Mouse (Mus musculus) erythroblast, adult 5-6 weeks (primary cell): ENCODE measurements around the gene Acvr1b. TPM values are rescaled to one million over a fixed set of nuclear protein-coding genes. Genes with fewer than 3 reads are reported as not detected.
A peak's percentile ranks its signal among the peaks of the same experiment; 100 is the strongest.

Experiments
- ATAC-seq: replicated peaks from 2 replicates; pipeline ENCODE4 v1.8.0; 2016; ENCODE audit warnings: moderate number of reproducible peaks, mild to moderate bottlenecking, moderate TSS enrichment, inconsistent platforms; ENCODE audit not compliant: poor library complexity, low FRiP score, severe bottlenecking
- total RNA-seq, 2 experiments: library from RNA; stranded (forward) in 1 of 2; stranded (reverse) in 1 of 2; fragments of 150-400 nt in 1 of 2; fragments of 200-764, 138-1000 nt in 1 of 2; gene quantifications; 2 replicates each; pipeline versions ENCODE4 v1.2.3 to v1.2.4; 2015 to 2017; ENCODE audit warnings: low replicate concordance in 2 of 2

Acvr1b gene
- total RNA-seq, 2 experiments from 2014 or later, result 0.38 to 2.6 TPM

- no peak for ATAC-seq
These were observed 21.3 kb downstream of the Acvr1b start for GRCm38 (mm10) chr15:101194951-101195823.

GRCm38 (mm10) chr15:101196079-101196795, 22.4 kb downstream of the Acvr1b start:
- no peak for ATAC-seq

- ATAC-seq, result no peak
These were observed 23.1 kb downstream of the Acvr1b start for GRCm38 (mm10) chr15:101196961-101197360.

- ATAC-seq, result no peak
These were observed 23.8 kb downstream of the Acvr1b start for GRCm38 (mm10) chr15:101197497-101198179.

DNA sequence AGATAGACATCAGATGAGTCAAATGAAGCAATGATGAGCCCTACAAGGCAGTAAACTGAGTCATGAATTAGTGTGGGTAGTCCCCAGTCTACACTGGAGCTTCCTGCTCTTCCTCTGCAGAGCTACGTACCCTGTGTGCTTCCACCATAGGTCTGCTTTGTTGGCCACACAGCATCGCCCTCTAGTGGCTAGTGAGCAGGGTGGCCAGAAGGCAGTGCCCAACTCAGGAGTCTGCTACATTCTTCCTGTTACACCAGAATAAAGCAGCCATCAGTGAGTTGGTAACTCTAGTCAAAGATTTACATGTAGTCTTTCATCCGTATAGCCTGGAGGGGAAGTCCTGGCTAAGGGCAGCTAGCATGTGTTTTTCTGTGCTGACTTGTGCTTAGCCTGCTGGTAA, 24.4 kb downstream of the Acvr1b start:
- peak; percentile 62; the same call in 1 of the 2 replicates for ATAC-seq

DNA sequence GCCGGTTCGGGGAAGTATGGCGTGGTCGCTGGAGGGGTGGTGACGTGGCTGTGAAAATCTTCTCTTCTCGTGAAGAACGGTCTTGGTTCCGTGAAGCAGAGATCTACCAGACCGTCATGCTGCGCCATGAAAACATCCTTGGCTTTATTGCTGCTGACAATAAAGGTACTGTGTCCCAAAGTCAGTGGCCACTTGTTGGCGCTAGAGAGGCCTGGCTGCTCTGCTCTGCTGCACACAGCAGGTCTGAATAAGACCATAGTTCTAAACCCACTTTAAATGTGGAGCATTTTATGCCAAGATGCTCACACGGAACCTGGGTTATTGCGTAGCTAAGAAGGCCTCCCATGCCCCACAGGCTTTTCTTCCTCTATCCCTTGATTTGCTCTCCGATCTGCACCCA, 25.0 kb downstream of the Acvr1b start:
- no peak for ATAC-seq

- ATAC-seq, result no peak
These were observed 27.0 kb downstream of the Acvr1b start for GRCm38 (mm10) chr15:101200777-101201295.

- ATAC-seq, result no peak
These were observed 27.5 kb downstream of the Acvr1b start for GRCm38 (mm10) chr15:101201414-101201813.

GRCm38 (mm10) chr15:101203673-101204072, 29.8 kb downstream of the Acvr1b start:
- no peak for ATAC-seq

DNA sequence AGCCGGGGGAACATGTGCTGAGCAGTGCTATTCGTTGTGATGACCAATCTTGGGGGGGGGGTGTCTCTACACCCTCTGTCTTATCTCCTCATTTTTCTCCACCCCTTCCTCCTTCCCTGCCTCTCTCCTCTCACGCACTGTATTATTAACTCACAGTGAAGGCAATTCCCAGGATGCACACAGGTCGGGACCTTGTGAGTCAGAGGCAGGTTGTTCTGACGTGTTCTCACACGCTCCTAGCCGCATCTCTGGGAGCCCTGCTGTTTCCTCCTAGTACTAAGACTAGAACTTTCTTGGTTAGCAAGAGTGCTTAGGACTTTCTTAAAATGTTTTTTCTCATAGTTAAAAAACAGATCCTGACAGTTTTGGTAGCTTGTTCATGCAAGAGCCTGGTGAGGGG, 30.9 kb downstream of the Acvr1b start:
- ATAC-seq, result no peak

DNA sequence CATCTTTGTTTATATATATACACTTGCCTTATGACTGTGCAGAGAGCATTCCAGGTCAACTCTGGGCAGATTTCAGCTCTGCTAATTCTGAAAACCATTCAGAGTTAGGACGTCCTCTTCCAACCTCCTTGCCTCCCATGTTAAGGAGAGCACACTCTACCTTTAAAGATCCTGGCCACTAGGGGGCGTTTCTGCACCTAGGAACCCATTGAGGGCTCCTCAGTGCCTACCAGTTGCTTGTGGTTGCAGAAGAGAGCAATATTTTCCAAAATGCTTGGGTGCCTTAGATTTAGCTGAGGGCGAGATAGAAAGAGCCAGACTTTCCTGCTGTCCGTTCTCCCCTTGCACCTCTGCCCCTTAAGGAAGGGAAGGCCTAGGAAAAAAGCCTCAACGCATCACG, 36.4 kb downstream of the Acvr1b start:
- ATAC-seq, result 0 out of 2 replicates have a peak, but pooled peaks have one; percentile 66

GRCm38 (mm10) chr15:101210998-101211613, 37.2 kb downstream of the Acvr1b start:
- ATAC-seq, result 0 out of 2 replicates have a peak, but pooled peaks have one; percentile 42

DNA sequence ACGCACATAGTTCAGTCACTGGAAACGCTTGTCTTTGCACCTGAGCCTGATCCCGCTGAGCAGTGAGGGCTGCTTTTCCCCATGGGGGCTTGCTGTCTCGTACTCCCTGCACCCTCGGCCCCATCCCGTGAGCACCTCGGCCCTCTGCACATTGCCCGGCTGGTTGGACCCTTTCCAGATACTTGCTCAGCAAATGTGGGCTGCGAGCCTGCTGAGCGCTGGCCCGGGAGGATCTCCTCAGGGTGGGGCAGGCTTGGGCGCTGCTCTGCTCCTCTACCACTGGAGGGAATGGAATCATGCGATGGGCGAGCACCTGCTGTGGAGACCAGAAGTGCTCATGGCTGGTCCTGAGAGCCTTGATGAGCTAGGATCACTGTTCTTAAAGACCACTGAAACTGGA, 38.6 kb downstream of the Acvr1b start:
- no peak for ATAC-seq

DNA sequence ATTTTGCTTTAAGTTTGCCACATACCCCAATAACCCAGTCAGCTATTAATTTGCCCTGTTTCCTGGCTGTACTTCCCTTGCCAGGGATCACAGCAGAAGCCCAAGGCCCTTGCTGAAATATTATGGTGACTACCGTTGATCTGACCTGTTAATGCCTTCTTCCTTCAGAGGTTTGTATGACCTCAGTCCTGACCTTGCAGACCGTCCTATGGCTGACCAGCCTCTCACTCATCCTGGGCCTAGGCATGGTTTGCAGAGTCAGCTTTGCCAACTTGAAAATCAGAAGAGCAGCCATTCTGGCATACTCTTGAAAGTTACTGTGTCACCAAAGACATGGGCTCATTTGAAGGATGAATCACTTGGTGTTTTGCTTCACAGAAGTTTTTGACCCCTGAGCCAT, 41.3 kb downstream of the Acvr1b start:
- no peak for ATAC-seq

DNA sequence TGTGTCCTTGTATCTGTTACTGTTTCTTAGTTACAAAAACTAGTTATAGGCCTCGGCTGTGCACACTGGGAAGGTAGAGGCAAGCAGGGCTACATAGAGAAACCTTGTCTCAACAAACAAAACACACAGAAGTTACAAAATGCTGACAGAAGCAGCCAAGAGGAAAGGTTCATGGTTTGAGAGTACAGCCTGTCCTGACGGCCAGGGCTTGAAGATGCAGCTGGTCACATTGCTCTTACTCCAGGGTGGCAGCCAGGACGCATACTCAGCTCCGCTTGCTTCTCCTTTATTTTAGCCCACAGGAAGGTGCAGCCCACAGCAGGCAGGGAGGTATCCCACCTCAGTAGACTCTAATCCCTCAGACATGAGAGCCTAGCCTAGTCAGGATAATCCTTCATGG, 42.2 kb downstream of the Acvr1b start:
- ATAC-seq, result no peak

DNA sequence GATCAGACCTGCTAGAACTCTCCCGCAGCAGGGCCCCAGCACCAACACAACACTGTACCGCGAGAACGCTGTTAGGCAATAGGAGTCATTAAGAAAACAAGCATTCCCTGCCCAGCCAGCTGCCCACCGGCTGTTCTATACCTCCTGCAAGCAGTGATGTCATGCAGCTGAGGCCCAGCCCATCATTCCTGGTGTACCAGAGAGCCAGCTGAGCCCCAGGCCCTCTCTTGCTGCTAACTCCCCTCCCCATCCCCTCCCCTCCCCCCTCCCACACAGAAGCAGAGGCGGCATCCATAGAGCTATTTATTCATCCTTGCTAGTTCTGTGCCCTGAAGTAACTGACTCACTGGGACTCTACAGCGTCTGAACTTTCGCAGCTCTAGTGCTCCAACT, 47.0 kb downstream of the Acvr1b start:
- no peak for ATAC-seq

- ATAC-seq, result no peak
These were observed 47.6 kb downstream of the Acvr1b start for GRCm38 (mm10) chr15:101221298-101222104.

GRCm38 (mm10) chr15:101222897-101223482, 49.1 kb downstream of the Acvr1b start:
- ATAC-seq, result no peak

DNA sequence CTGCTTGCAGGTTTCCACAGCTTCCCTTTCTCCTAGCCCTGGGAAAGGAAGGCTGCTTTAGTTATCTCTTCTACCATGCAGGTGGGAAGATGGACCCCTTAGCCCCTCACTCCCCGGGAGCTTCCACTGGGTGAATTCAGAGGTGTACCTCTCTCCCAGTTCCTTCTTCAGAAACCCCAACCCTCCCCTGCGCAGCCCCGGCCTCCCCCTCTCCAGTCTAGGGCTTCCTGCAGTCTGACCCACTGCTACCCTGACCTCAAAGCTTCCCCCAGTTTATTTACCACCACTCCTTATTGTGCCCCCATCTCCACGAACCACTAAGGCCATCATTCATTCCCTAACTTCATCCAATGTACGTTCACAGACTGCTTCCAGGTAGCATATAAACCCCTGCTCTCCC, 49.7 kb downstream of the Acvr1b start:
- ATAC-seq, result no peak
